Mouse (Mus musculus) urinary bladder, postnatal 14 days (tissue): ENCODE results near the gene Lpin2.

Experiments
- DNase-seq: peaks from one replicate; pipeline ENCODE4 v3.0.0; 2021; ENCODE audit warnings: low spot score

Gene Lpin2

GRCm38 (mm10) chr17:71265336-71266051, 83.1 kb downstream of the Lpin2 start:
- DNase-seq: no peak

- DNase-seq: no peak
Observed at GRCm38 (mm10) chr17:71267374-71267773, 85.0 kb downstream of the Lpin2 start.

GRCm38 (mm10) chr17:71268152-71268551, 85.8 kb downstream of the Lpin2 start:
- no peak for DNase-seq

GRCm38 (mm10) chr17:71268599-71268998, 86.2 kb downstream of the Lpin2 start:
- DNase-seq: no peak

GRCm38 (mm10) chr17:71273901-71274300, 91.5 kb downstream of the Lpin2 start:
- DNase-seq: no peak

- DNase-seq: no peak
Observed at GRCm38 (mm10) chr17:71276771-71277170, 94.4 kb downstream of the Lpin2 start.

- DNase-seq: no peak
Observed at GRCm38 (mm10) chr17:71277701-71278491, 95.5 kb downstream of the Lpin2 start.

GRCm38 (mm10) chr17:71282716-71283115, 100.4 kb downstream of the Lpin2 start:
- DNase-seq: no peak

- DNase-seq: peak; percentile 66
Observed at GRCm38 (mm10) chr17:71283237-71283636, 100.9 kb downstream of the Lpin2 start.

- DNase-seq: peak; percentile 15
Observed at GRCm38 (mm10) chr17:71284890-71285289, 102.5 kb downstream of the Lpin2 start.

GRCm38 (mm10) chr17:71285929-71286328, 103.6 kb downstream of the Lpin2 start:
- peak; percentile 15 for DNase-seq

GRCm38 (mm10) chr17:71287586-71287985, 105.2 kb downstream of the Lpin2 start:
- DNase-seq: no peak

GRCm38 (mm10) chr17:71288145-71288758, 105.9 kb downstream of the Lpin2 start:
- no peak for DNase-seq

- no peak for DNase-seq
Observed at GRCm38 (mm10) chr17:71288808-71289548, 106.6 kb downstream of the Lpin2 start.

GRCm38 (mm10) chr17:71289572-71290176, 107.3 kb downstream of the Lpin2 start:
- DNase-seq: peak; percentile 14

GRCm38 (mm10) chr17:71290486-71291410, 108.4 kb downstream of the Lpin2 start:
- DNase-seq: no peak

- DNase-seq: no peak
Observed at GRCm38 (mm10) chr17:71291897-71292420, 109.6 kb downstream of the Lpin2 start.

GRCm38 (mm10) chr17:71292897-71293296, 110.5 kb downstream of the Lpin2 start:
- DNase-seq: no peak

GRCm38 (mm10) chr17:71294570-71294969, 112.2 kb downstream of the Lpin2 start:
- DNase-seq: no peak
